Mouse (Mus musculus) heart, embryonic 13.5 days (tissue): ENCODE measurements around the gene Dedd. TPM values are rescaled to one million over a fixed set of nuclear protein-coding genes. Genes with fewer than 3 reads are reported as not detected.
A peak's percentile ranks its signal among the peaks of the same experiment; 100 is the strongest.
"Not testable (repeated sequence)": the region's sequence is repeated elsewhere in the genome, so short reads cannot be mapped to it uniquely, and the experiment has no call there.

Experiments used
- ATAC-seq: fragments of 200-750 bp; cut with Nextera tagmentation; 2 replicates; pipeline ENCODE4 v1.8.0; 2017; ENCODE audit warnings: moderate TSS enrichment; ENCODE audit not compliant: insufficient number of reproducible peaks, low FRiP score, low TSS enrichment; ENCODE audit errors: extremely low read depth
- H3K27ac ChIP-seq: fragments of 300-500 bp; sonication (generic); replicated peaks from 2 replicates; pipeline ENCODE4 v1.5.1; 2015; ENCODE audit warnings: moderate library complexity, mild to moderate bottlenecking, inconsistent platforms
- H3K27me3 ChIP-seq: fragments of 300-500 bp; sonication (generic); replicated peaks from 2 replicates; pipeline ENCODE4 v1.6.1; 2015; ENCODE audit warnings: mild to moderate bottlenecking, inconsistent platforms
- H3K36me3 ChIP-seq: fragments of 300-500 bp; sonication (generic); 2 replicates; pipeline ENCODE4 v1.6.1; 2015; ENCODE audit warnings: mild to moderate bottlenecking, inconsistent platforms
- H3K4me1 ChIP-seq: fragments of 300-500 bp; sonication (generic); 2 replicates; pipeline ENCODE4 v1.6.1; 2015; ENCODE audit warnings: inconsistent platforms
- H3K4me2 ChIP-seq: fragments of 300-500 bp; sonication (generic); 2 replicates; pipeline ENCODE4 v1.6.1; 2015; ENCODE audit warnings: inconsistent platforms, mild to moderate bottlenecking, moderate library complexity
- H3K4me3 ChIP-seq: fragments of 300-500 bp; sonication (generic); 2 replicates; pipeline ENCODE4 v1.5.1; 2015; ENCODE audit warnings: moderate library complexity, mild to moderate bottlenecking, inconsistent platforms
- H3K9ac ChIP-seq: fragments of 300-500 bp; sonication (generic); 2 replicates; pipeline ENCODE4 v1.6.1; 2015; ENCODE audit warnings: inconsistent platforms, mild to moderate bottlenecking, moderate library complexity
- H3K9me3 ChIP-seq: fragments of 300-500 bp; sonication (generic); 2 replicates; pipeline ENCODE4 v1.6.1; 2016; ENCODE audit warnings: inconsistent platforms
- WGBS: fragments of 180-500 bp; shearing (Covaris S2); methylation state at CpG from one replicate; pipeline ENCODE4 v1.1.7; 2015; ENCODE audit warnings: mixed read lengths; 5-methylcytosine and 5-hydroxymethylcytosine counted together
- polyA plus RNA-seq: library from polyadenylated mRNA; unstranded; fragments of >200 nt; fragmentation: Nextera tagmentation; extraction: Ambion mirVana; gene quantifications from 2 replicates; pipeline ENCODE4 v1.2.1, GENCODE M21; 2015

Gene Dedd
- polyA plus RNA-seq, 1 experiment from 2014 or later: 34.6 TPM

GRCm38 (mm10) chr1:171286517-171286916 lies 42.4 kb upstream of the Dedd start:
- 87% methylated on average over 19 of the region's 19 CpGs for WGBS
- Histone ChIP-seq H3K4me2 (peak overlapping the region; percentile 74), H3K9me3 (no peaks in the 10 kb centered on the region), H3K9ac (peak overlapping the region; percentile 98; the same call in 1 of the 2 replicates), H3K27me3 (no peaks in the 10 kb centered on the region), H3K4me3 (peak overlapping the region; percentile 88), H3K4me1 (peaks cover 41% of the 10 kb centered on the region), H3K27ac (no peak overlapping the region), H3K36me3 (peaks cover 74% of the 10 kb centered on the region)
- no peak for ATAC-seq

DNA sequence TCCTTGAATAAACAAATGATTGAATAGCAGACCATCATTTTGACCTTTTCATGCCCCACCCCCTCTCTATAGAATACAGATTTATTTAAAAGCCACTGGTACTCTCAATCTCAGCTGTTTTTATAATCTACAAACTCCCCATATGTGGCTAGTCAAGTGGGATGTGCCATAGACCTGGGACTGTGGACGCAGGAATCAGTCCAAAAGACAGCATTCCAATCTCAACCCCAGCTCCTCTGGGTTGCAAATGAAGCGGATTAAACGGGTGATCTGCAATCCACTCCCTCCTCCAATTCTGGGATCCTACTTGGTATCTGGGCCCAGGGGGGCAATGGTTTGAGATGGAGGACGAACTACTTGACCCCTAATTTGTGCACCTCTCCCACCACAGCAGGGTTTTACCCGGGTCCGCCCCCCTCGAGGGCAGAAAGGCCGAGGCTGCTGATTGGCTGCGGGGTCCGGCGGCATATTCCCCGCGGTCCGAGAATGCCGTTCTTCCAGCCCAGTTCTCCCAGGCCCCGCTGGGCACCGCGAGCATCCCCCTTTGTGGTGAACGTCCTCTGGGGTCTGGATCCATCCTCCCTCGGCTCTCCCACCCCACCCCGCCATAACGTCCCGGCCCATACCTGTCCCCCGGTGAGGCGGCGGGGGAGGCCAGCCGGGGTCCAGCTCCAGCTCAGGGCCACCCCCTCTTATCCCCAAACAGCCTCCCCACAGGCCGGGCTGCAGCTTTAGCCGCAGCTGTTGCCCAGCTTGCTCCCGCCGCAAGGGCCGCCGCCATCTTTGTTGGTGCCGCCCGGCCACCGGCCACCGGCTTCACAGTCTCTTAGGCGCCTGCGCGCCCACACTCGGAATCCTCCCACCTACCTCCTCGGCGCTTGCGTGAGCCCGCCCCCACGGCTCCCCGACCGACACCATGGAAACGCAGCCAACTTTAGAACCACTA lies 41.5 kb upstream of the Dedd start, which contains the start of gene Usp21:
Gene Usp21, minus strand, starts transcription at position 856 of the 946 bp plus-strand sequence.
- Histone ChIP-seq H3K4me2 (peak within 1 kb of the TSS; percentile 74), H3K9me3 (no peaks in the 10 kb centered on the region), H3K36me3 (peaks cover 74% of the 10 kb centered on the region), H3K9ac (peak within 1 kb of the TSS; percentile 98), H3K4me1 (peaks cover 32% of the 10 kb centered on the region), H3K4me3 (peak within 1 kb of the TSS; percentile 88), H3K27ac (peak within 1 kb of the TSS; percentile 93), H3K27me3 (no peaks in the 10 kb centered on the region)
- ATAC-seq: peak; percentile 82
- 1% methylated on average over 49 of the region's 49 CpGs for WGBS

DNA sequence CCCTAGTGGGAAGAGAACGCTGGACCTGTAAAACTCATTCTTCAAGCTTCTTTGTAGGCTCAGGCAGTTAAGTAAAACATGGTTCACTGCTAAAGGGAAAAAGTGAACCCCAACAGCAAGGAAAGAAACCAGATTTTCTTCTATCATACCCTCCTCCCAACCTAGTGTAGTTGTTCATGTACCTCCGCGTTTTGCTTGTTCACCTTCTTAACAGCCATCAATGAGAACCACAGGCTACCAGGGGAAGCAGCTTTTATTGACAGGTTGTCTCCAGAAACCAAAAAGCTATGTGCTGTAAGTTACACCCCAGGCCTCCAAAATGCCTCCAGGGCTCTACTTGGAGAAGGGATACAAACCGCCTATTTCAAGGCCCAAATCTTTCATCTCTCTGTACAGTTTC lies 40.6 kb upstream of the Dedd start:
- Histone ChIP-seq H3K27ac (peak overlapping the region; percentile 47; the same call in 1 of the 2 replicates), H3K9ac (peak overlapping the region; percentile 98; the same call in 1 of the 2 replicates), H3K36me3 (peaks cover 65% of the 10 kb centered on the region), H3K4me2 (peak overlapping the region; percentile 74), H3K4me3 (peak overlapping the region; percentile 88; the same call in 1 of the 2 replicates), H3K27me3 (no peaks in the 10 kb centered on the region), H3K4me1 (peaks cover 31% of the 10 kb centered on the region), H3K9me3 (no peaks in the 10 kb centered on the region)
- 70% methylated on average over 4 of the region's 4 CpGs for WGBS
- ATAC-seq: no peak

DNA sequence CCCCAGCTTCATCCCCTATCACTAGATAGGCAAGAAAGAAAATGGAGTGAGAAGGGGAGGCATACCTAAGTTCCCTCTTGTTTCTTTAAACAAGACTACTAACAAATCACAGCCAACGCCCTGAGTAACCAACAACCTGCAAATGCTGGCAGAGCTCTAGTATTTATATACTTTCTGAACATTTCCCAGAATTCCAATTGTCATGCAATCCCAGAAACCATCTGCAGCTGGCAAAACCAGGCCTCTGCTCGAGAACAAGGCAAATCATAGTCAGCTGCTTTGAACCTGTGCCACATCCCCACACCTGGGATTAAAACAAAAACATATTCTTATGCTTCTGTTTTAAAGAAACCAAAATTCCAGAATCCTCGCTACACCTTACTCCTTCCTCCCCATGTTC lies 35.6 kb upstream of the Dedd start:
- WGBS: 82% methylated on average over 3 of the region's 3 CpGs
- peak overlapping the region; percentile 94 for H3K9ac ChIP-seq
- peak overlapping the region; percentile 89 for H3K4me2 ChIP-seq
- peak overlapping the region; percentile 87 for H3K4me3 ChIP-seq
- peaks cover 27% of the 10 kb centered on the region for H3K27me3 ChIP-seq
- H3K9me3 ChIP-seq: no peaks in the 10 kb centered on the region
- peaks cover 32% of the 10 kb centered on the region for H3K36me3 ChIP-seq
- no peak for ATAC-seq
- no peak overlapping the region for H3K27ac ChIP-seq
- peaks cover 13% of the 10 kb centered on the region for H3K4me1 ChIP-seq

GRCm38 (mm10) chr1:171293906-171294297 lies 35.0 kb upstream of the Dedd start:
- Histone ChIP-seq H3K36me3 (peaks cover 27% of the 10 kb centered on the region), H3K27me3 (peaks cover 33% of the 10 kb centered on the region), H3K4me3 (peak overlapping the region; percentile 87), H3K27ac (peak overlapping the region; percentile 93), H3K4me1 (peaks cover 9% of the 10 kb centered on the region), H3K9ac (peak overlapping the region; percentile 94), H3K9me3 (no peaks in the 10 kb centered on the region), H3K4me2 (peak overlapping the region; percentile 89)
- WGBS: 42% methylated on average over 5 of the region's 5 CpGs
- no peak for ATAC-seq

DNA sequence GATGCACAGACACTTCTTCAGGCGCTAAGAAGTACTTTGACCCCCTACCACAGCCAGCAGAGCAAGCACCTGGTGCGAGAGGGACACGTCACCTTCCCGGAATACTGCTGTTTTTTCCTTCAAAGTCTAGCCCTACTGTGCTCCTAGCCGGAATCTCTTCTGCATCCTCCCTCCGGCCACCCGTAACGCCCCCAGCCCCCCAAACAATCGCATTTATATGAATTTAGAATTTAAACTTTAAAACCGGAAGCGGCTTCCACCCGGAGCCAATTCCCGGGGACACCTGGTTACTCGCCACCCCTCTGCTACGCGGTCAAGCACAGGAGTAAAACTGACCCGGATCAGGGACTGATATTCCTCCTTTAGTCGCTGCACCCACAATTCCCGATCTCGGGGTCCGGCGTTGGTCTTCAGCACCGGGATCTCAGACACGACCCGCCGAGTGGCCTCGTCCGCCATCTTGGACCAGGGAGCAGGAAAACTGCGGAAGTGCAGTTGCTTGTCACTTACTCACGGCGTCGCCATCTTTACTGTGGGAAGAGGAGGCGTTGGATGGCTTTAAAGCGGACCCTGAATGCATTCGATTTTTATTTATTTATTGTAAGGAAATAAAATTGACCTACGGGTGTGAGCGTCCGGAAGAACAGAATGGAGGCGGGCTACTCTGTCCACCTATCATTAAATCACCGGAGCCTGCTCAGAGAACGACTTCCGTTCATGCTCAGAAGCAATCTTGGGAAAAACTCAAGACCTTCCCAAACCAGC lies 34.5 kb upstream of the Dedd start, which contains the start of gene Ufc1:
Gene Ufc1, minus strand, starts transcription at position 727 of the 765 bp plus-strand sequence.
- peaks cover 9% of the 10 kb centered on the region for H3K4me1 ChIP-seq
- peak; percentile 48 for ATAC-seq

DNA sequence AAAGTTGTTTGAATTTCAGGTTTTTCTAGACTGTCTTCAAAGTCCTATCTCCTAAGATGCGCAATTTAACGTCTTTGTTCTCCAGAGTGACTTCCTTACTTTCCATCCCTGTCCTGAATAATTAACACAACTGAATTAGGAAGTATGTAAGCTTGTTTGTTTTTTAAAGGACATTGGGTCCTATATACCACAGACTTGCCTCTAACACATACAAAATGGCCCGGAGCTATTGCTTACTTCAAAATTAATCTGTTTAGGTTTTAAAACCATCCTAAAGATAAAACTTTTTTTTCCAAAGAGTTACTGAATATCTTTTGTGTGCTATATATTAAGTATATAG lies 33.9 kb upstream of the Dedd start:
- H3K4me2 ChIP-seq: peak overlapping the region; percentile 89
- peak overlapping the region; percentile 93 for H3K27ac ChIP-seq
- H3K36me3 ChIP-seq: peaks cover 16% of the 10 kb centered on the region
- H3K9me3 ChIP-seq: no peaks in the 10 kb centered on the region
- peak overlapping the region; percentile 94 for H3K9ac ChIP-seq
- peaks cover 9% of the 10 kb centered on the region for H3K4me1 ChIP-seq
- ATAC-seq: no peak
- H3K4me3 ChIP-seq: peak overlapping the region; percentile 87
- 14% methylated on average over 3 of the region's 3 CpGs for WGBS
- peaks cover 34% of the 10 kb centered on the region for H3K27me3 ChIP-seq

More for the DNA sequence above, 34.5 kb upstream of the Dedd start, which contains the start of gene Ufc1:
- peak within 1 kb of the TSS; percentile 94 for H3K9ac ChIP-seq
- WGBS: under 1% methylated on average over 42 of the region's 42 CpGs
- peak within 1 kb of the TSS; percentile 89 for H3K4me2 ChIP-seq
- H3K36me3 ChIP-seq: peaks cover 21% of the 10 kb centered on the region
- no peaks in the 10 kb centered on the region for H3K9me3 ChIP-seq
- H3K27me3 ChIP-seq: peaks cover 34% of the 10 kb centered on the region
- H3K4me3 ChIP-seq: peak within 1 kb of the TSS; percentile 87
- peak within 1 kb of the TSS; percentile 93 for H3K27ac ChIP-seq

DNA sequence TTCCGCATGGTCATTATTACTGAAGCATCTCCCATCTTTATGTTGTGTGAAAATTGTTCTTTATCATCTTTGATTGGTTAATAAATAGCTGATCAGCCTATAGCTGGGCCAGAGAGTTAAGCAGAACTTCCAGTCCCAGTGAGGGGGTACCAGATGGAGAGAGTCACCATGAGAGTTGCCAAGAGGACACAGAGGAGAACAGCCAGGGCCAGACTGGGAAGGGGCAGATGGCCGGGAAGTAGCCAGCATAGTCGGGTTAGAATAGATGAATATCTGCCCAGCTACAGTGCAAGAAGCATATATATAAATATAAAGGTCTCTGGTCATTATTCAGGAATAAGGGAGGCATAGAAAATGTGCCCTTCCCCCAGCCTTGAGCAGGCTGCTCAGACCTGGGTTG lies 30.7 kb upstream of the Dedd start:
- H3K27me3 ChIP-seq: peaks cover 34% of the 10 kb centered on the region
- 43% methylated on average over 3 of the region's 3 CpGs for WGBS
- H3K9ac ChIP-seq: no peak overlapping the region
- no peaks in the 10 kb centered on the region for H3K9me3 ChIP-seq
- H3K36me3 ChIP-seq: no peaks in the 10 kb centered on the region
- no peak overlapping the region for H3K27ac ChIP-seq
- no peak for ATAC-seq
- peaks cover 7% of the 10 kb centered on the region for H3K4me1 ChIP-seq
- H3K4me3 ChIP-seq: no peak overlapping the region
- H3K4me2 ChIP-seq: no peak overlapping the region

DNA sequence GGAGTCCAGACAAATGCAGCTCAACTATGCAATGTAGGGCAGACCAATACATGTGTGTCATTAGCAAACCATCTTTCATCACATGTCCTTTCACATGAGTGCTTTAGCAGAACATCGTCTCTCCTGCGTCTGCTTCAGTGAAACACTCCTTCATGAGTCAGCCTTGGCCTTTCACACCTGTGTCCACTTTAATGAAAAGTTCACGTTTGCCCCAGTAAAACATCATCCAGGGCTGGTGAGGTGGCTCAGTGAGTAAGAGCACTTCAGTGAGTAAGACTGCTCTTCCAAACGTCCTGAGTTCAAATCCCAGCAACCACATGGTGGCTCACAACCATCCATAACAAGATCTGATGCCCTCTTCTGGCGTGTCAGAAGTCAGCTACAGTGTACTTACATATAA lies 22.8 kb upstream of the Dedd start:
- H3K36me3 ChIP-seq, H3K9me3 ChIP-seq, H3K27me3 ChIP-seq, ATAC-seq, H3K9ac ChIP-seq, H3K4me3 ChIP-seq, H3K27ac ChIP-seq, H3K4me2 ChIP-seq: not testable (repeated sequence)
- peaks cover 11% of the 10 kb centered on the region; the same call in 1 of the 2 replicates for H3K4me1 ChIP-seq
- WGBS: 59% methylated on average over 5 of the region's 5 CpGs

DNA sequence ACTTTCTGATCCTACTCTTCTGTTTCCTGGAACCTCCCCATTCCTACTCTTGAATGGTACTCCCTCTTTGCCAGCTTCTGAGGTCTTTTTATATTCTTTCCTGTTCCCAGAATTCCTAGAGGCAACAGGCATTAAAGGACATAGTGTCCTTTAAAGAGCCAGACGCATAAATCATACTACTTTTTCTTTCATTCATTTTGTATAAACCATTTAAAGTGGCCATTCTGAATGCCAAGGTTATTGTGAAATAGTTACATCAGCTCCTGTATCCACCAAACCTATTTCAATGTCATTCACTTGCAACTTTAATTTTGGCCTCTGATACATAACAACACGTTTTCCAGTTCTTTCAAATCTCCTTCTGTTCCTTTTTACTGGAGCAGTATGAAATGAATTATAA lies 19.6 kb upstream of the Dedd start:
- no peak for ATAC-seq
- H3K9me3 ChIP-seq: no peaks in the 10 kb centered on the region
- no peak overlapping the region for H3K4me2 ChIP-seq
- H3K36me3 ChIP-seq: no peaks in the 10 kb centered on the region
- no peak overlapping the region for H3K9ac ChIP-seq
- no peak overlapping the region for H3K4me3 ChIP-seq
- 63% methylated on average over 2 of the region's 2 CpGs for WGBS
- no peaks in the 10 kb centered on the region for H3K27me3 ChIP-seq
- no peak overlapping the region for H3K27ac ChIP-seq
- H3K4me1 ChIP-seq: peaks cover 11% of the 10 kb centered on the region; the same call in 1 of the 2 replicates

GRCm38 (mm10) chr1:171319748-171320147 lies 9.2 kb upstream of the Dedd start:
- peaks cover 4% of the 10 kb centered on the region; the same call in 1 of the 2 replicates for H3K36me3 ChIP-seq
- no peak for ATAC-seq
- 19% methylated on average over 7 of the region's 7 CpGs for WGBS
- peak overlapping the region; percentile 56 for H3K4me2 ChIP-seq
- H3K9me3 ChIP-seq: peaks cover 8% of the 10 kb centered on the region; the same call in 1 of the 2 replicates
- no peaks in the 10 kb centered on the region for H3K4me1 ChIP-seq
- no peak overlapping the region for H3K27ac ChIP-seq
- no peaks in the 10 kb centered on the region for H3K27me3 ChIP-seq
- H3K4me3 ChIP-seq: peak overlapping the region; percentile 29
- peak overlapping the region; percentile 48; the same call in 1 of the 2 replicates for H3K9ac ChIP-seq
